Mouse (Mus musculus) stomach, postnatal 0 days (tissue): Measurements from ENCODE around the gene Kpna2. TPM values are rescaled to one million over a fixed set of nuclear protein-coding genes. Genes with fewer than 3 reads are reported as not detected.

ENCODE experiments used
- ATAC-seq: fragments of 200-750 bp; cut with Nextera tagmentation; 2 replicates; pipeline ENCODE4 v1.8.0; 2017; ENCODE audit not compliant: low FRiP score, low TSS enrichment
- DNase-seq: peaks from one replicate; pipeline ENCODE4 v3.0.0-alpha.2; 2016; ENCODE audit warnings: low spot score
- H3K27ac ChIP-seq: fragments of 300-500 bp; sonication (generic); replicated peaks from 2 replicates; pipeline ENCODE4 v1.5.1; 2014; ENCODE audit warnings: mild to moderate bottlenecking, control low read depth
- H3K27me3 ChIP-seq: fragments of 300-500 bp; sonication (generic); 2 replicates; pipeline ENCODE4 v1.6.1; 2014; ENCODE audit warnings: low read length; ENCODE audit not compliant: control insufficient read depth, insufficient read depth
- H3K36me3 ChIP-seq: fragments of 300-500 bp; sonication (generic); 2 replicates; pipeline ENCODE4 v1.6.1; 2014; ENCODE audit warnings: low read length, mixed read lengths; ENCODE audit not compliant: control insufficient read depth, insufficient read depth
- H3K4me1 ChIP-seq: fragments of 300-500 bp; sonication (generic); replicated peaks from 2 replicates; pipeline ENCODE4 v1.6.1; 2014; ENCODE audit warnings: antibody characterized with exemption; ENCODE audit not compliant: control insufficient read depth, insufficient read depth
- H3K4me2 ChIP-seq: fragments of 300-500 bp; sonication (generic); replicated peaks from 2 replicates; pipeline ENCODE4 v1.6.1; 2014; ENCODE audit warnings: low read depth, mild to moderate bottlenecking, control low read depth, moderate library complexity
- H3K4me3 ChIP-seq: fragments of 300-500 bp; sonication (generic); 2 replicates; pipeline ENCODE4 v1.5.1; 2014; ENCODE audit warnings: low read depth, low read length, control low read depth
- H3K9ac ChIP-seq: fragments of 300-500 bp; sonication (generic); 2 replicates; pipeline ENCODE4 v1.6.1; 2014; ENCODE audit warnings: mild to moderate bottlenecking, low read length, control low read depth, mixed read lengths
- H3K9me3 ChIP-seq: fragments of 300-500 bp; sonication (generic); 2 replicates; pipeline ENCODE4 v1.6.1; 2016; ENCODE audit warnings: low read length; ENCODE audit not compliant: control insufficient read depth
- CTCF ChIP-seq: IDR thresholded peaks from 2 replicates; pipeline ENCODE4 v1.5.1; 2016; ENCODE audit warnings: antibody characterized with exemption, low read depth, mild to moderate bottlenecking, moderate library complexity
- EP300 ChIP-seq: optimal IDR thresholded peaks from 2 replicates; pipeline ENCODE3; 2016; ENCODE audit warnings: antibody characterized with exemption
- WGBS: fragments of 180-500 bp; shearing (Covaris S2); extraction: QIAGEN DNeasy Blood & Tissue Kit; methylation state at CpG from one replicate; pipeline ENCODE4 v1.1.7; 2014; 5-methylcytosine and 5-hydroxymethylcytosine counted together
- polyA plus RNA-seq: library from polyadenylated mRNA; unstranded; fragments of >200 nt; fragmentation: Nextera tagmentation; extraction: Ambion mirVana; gene quantifications from 2 replicates; pipeline ENCODE4 v1.2.1, GENCODE M21; 2015

Kpna2 gene
- polyA plus RNA-seq, 1 experiment from 2014 or later, result 158 TPM

GRCm38 (mm10) chr11:107041396-107041795 lies 42.1 kb upstream of the Kpna2 start:
- no peak for DNase-seq
- ATAC-seq, result no peak
- Histone ChIP-seq H3K4me1 (no peaks in the 10 kb centered on the region), H3K4me2 (no peak overlapping the region), H3K4me3 (no peak overlapping the region), H3K36me3 (peaks cover 30% of the 10 kb centered on the region), H3K27ac (no peak overlapping the region), H3K9ac (no peak overlapping the region), H3K9me3 (no peaks in the 10 kb centered on the region), H3K27me3 (no peaks in the 10 kb centered on the region)
- 76% methylated on average over 3 of the region's 3 CpGs for whole genome bisulfite sequencing
- TF ChIP-seq CTCF, result no peak
- TF ChIP-seq EP300, result no peak

DNA sequence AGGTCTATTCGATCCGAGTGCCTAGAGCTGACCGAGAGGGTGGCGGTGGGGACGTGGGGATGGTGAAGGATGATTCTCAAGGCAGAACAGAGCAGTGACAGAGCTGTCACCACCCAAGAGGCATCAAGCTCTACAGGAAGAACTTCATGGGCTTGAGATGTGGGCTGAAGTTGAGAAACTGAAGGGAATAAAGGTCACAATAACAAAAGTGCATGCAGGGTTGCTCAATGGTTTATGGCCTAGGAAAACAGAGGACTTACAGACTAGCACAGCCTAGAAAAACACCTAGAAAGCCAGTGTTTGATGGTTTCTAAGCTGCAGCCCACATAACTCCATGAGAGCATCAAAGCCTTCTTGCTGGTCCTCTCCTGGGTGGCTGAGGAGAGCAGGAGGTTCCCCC lies 40.1 kb upstream of the Kpna2 start:
- Histone ChIP-seq H3K27me3 (no peaks in the 10 kb centered on the region), H3K9me3 (no peaks in the 10 kb centered on the region), H3K27ac (no peak overlapping the region), H3K4me2 (no peak overlapping the region), H3K9ac (no peak overlapping the region), H3K36me3 (peaks cover 30% of the 10 kb centered on the region), H3K4me1 (no peaks in the 10 kb centered on the region), H3K4me3 (no peak overlapping the region)
- 90% methylated on average over 5 of the region's 5 CpGs for WGBS
- ATAC-seq, result no peak
- no peak for DNase-seq
- TF ChIP-seq CTCF (no peak), EP300 (no peak)

DNA sequence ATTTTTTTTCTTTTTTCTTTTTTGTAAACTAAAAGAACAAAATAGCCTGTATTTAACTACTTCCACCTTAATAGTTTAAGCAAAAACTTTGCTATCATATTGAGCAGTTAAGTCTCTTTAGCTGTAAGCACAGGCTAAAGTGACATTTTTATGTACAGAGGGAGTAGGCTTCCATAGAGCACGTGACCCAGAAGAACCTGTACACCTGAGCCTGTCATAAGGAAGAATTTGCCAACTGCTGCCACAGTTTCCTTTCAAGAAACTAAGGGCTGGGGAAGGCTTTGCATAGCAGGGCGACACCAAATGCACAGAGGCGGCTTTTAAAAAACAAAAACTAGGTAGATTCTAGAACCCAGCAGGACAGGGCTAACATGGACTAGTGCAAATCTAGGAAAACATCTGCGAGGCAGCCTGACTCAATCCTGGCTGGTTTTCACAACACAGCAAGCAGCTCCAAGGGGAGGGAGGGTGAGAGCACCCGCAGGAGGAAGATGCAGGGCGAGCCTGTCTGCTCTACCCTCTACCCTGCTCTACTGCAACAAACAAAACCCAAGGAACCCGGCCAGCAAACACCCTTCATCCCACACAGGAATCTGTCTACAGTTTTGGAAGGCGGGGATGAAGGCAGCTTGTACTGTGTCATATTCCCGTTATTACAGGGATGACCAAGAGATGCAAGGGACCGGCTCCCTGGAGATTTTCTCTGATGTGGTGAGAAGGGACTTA lies 34.9 kb upstream of the Kpna2 start:
- DNase-seq (no peak), ATAC-seq (peak; percentile 73)
- Histone ChIP-seq H3K27ac (0 out of 2 replicates have a peak overlapping the region, but pooled peaks have one; percentile 25), H3K36me3 (peaks cover 5% of the 10 kb centered on the region; the same call in 1 of the 2 replicates), H3K4me2 (no peak overlapping the region; the same call in 1 of the 2 replicates), H3K27me3 (no peaks in the 10 kb centered on the region), H3K4me1 (no peaks in the 10 kb centered on the region), H3K9ac (no peak overlapping the region), H3K9me3 (no peaks in the 10 kb centered on the region), H3K4me3 (no peak overlapping the region)
- 68% methylated on average over 10 of the region's 10 CpGs for WGBS
- no peak for TF ChIP-seq CTCF
- TF ChIP-seq EP300, result no peak

- no peaks in the 10 kb centered on the region for H3K36me3 ChIP-seq
- WGBS, result 57% methylated on average over 7 of the region's 7 CpGs
- no peak for DNase-seq
- no peak overlapping the region for H3K4me2 ChIP-seq
- TF ChIP-seq EP300 (no peak), CTCF (no peak)
- H3K27me3 ChIP-seq, result no peaks in the 10 kb centered on the region
- ATAC-seq, result no peak
- no peak overlapping the region for H3K9ac ChIP-seq
- H3K9me3 ChIP-seq, result no peaks in the 10 kb centered on the region
- H3K27ac ChIP-seq, result no peak overlapping the region
- no peak overlapping the region for H3K4me3 ChIP-seq
- H3K4me1 ChIP-seq, result peaks cover 3% of the 10 kb centered on the region
These were observed 32.3 kb upstream of the Kpna2 start for GRCm38 (mm10) chr11:107031635-107032034.

GRCm38 (mm10) chr11:107029536-107029935 lies 30.2 kb upstream of the Kpna2 start:
- WGBS, result 45% methylated on average over 19 of the region's 19 CpGs
- no peak for ATAC-seq

DNA sequence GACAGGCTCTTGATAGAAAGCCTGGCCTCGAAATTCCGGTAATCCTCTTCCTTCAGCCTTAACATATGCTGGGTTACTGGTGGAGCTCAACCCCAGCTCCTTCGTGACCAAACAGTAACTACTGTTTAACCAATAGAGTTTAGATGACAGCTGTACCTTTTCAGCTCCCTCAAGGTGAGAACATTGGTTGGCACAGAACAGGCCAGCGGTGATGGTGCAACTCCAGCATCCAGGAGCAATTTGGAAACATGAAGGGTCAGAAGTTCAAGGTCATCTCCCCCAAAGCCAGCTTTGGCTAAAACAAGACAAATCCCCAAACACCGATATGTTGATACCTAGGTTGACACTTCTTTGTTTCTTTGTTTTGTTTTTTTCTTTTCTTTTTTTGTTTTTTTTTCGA lies 29.4 kb upstream of the Kpna2 start:
- TF ChIP-seq EP300 (no peak), CTCF (no peak)
- Histone ChIP-seq H3K27me3 (no peaks in the 10 kb centered on the region), H3K36me3 (no peaks in the 10 kb centered on the region), H3K4me2 (peak overlapping the region; percentile 92), H3K4me1 (peaks cover 6% of the 10 kb centered on the region), H3K9me3 (no peaks in the 10 kb centered on the region), H3K4me3 (peak overlapping the region; percentile 70), H3K9ac (peak overlapping the region; percentile 77), H3K27ac (peak overlapping the region; percentile 91)
- ATAC-seq, result no peak
- 51% methylated on average over 6 of the region's 6 CpGs for WGBS
- no peak for DNase-seq

More at GRCm38 (mm10) chr11:107029536-107029935, 30.2 kb upstream of the Kpna2 start:
- H3K27me3 ChIP-seq, result no peaks in the 10 kb centered on the region
- peaks cover 6% of the 10 kb centered on the region for H3K4me1 ChIP-seq
- H3K27ac ChIP-seq, result no peak overlapping the region
- no peak overlapping the region for H3K4me3 ChIP-seq
- H3K9me3 ChIP-seq, result no peaks in the 10 kb centered on the region
- TF ChIP-seq EP300, result no peak
- TF ChIP-seq CTCF, result no peak
- H3K36me3 ChIP-seq, result no peaks in the 10 kb centered on the region
- no peak for DNase-seq
- H3K9ac ChIP-seq, result no peak overlapping the region
- no peak overlapping the region for H3K4me2 ChIP-seq
